Mouse (Mus musculus) heart, embryonic 13.5 days (tissue): ENCODE data around the gene Ube2dnl2. TPM values are rescaled to one million over a fixed set of nuclear protein-coding genes. Genes with fewer than 3 reads are reported as not detected.

Experiments used
- ATAC-seq: fragments of 200-750 bp; cut with Nextera tagmentation; 2 replicates; pipeline ENCODE4 v1.8.0; 2017; ENCODE audit warnings: moderate TSS enrichment; ENCODE audit not compliant: insufficient number of reproducible peaks, low FRiP score, low TSS enrichment; ENCODE audit errors: extremely low read depth
- H3K27ac ChIP-seq: fragments of 300-500 bp; sonication (generic); replicated peaks from 2 replicates; pipeline ENCODE4 v1.5.1; 2015; ENCODE audit warnings: moderate library complexity, mild to moderate bottlenecking, inconsistent platforms
- H3K27me3 ChIP-seq: fragments of 300-500 bp; sonication (generic); replicated peaks from 2 replicates; pipeline ENCODE4 v1.6.1; 2015; ENCODE audit warnings: mild to moderate bottlenecking, inconsistent platforms
- H3K36me3 ChIP-seq: fragments of 300-500 bp; sonication (generic); 2 replicates; pipeline ENCODE4 v1.6.1; 2015; ENCODE audit warnings: mild to moderate bottlenecking, inconsistent platforms
- H3K4me1 ChIP-seq: fragments of 300-500 bp; sonication (generic); 2 replicates; pipeline ENCODE4 v1.6.1; 2015; ENCODE audit warnings: inconsistent platforms
- H3K4me2 ChIP-seq: fragments of 300-500 bp; sonication (generic); 2 replicates; pipeline ENCODE4 v1.6.1; 2015; ENCODE audit warnings: inconsistent platforms, mild to moderate bottlenecking, moderate library complexity
- H3K4me3 ChIP-seq: fragments of 300-500 bp; sonication (generic); 2 replicates; pipeline ENCODE4 v1.5.1; 2015; ENCODE audit warnings: moderate library complexity, mild to moderate bottlenecking, inconsistent platforms
- H3K9ac ChIP-seq: fragments of 300-500 bp; sonication (generic); 2 replicates; pipeline ENCODE4 v1.6.1; 2015; ENCODE audit warnings: inconsistent platforms, mild to moderate bottlenecking, moderate library complexity
- H3K9me3 ChIP-seq: fragments of 300-500 bp; sonication (generic); 2 replicates; pipeline ENCODE4 v1.6.1; 2016; ENCODE audit warnings: inconsistent platforms
- WGBS: fragments of 180-500 bp; shearing (Covaris S2); methylation state at CpG from one replicate; pipeline ENCODE4 v1.1.7; 2015; ENCODE audit warnings: mixed read lengths; 5-methylcytosine and 5-hydroxymethylcytosine counted together
- polyA plus RNA-seq: library from polyadenylated mRNA; unstranded; fragments of >200 nt; fragmentation: Nextera tagmentation; extraction: Ambion mirVana; gene quantifications from 2 replicates; pipeline ENCODE4 v1.2.1, GENCODE M21; 2015

Ube2dnl2 gene
- not detected in 2 replicates for polyA plus RNA-seq

DNA sequence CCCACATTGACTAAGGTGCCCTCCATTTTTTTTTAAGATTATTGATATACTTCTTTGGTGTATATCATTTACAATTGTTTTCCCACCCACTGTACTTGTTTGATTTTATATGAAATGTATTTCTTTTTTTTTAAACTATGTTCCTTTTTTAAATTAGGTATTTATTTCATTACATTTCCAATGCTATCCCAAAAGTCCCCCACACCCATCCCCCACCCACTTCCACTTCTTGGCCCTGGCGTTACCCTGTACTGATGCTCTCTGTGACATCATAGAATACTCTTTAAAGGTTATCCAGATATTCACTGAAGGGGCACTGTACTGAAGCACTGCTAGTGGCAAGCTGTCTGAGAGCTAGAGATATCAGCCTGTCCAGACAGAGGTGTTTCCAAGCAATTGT, at the start of gene Ube2dnl2:
TSS of gene Ube2dnl2 (plus strand) at position 301 of the 400 bp plus-strand sequence.
- Histone ChIP-seq H3K27ac (no peak within 1 kb of the TSS), H3K4me2 (no peak within 1 kb of the TSS), H3K4me1 (no peaks in the 10 kb centered on the region), H3K36me3 (no peaks in the 10 kb centered on the region), H3K9me3 (no peaks in the 10 kb centered on the region), H3K27me3 (no peaks in the 10 kb centered on the region), H3K4me3 (no peak within 1 kb of the TSS), H3K9ac (no peak within 1 kb of the TSS)
- WGBS: 38% methylated on average over 1 of the region's 1 CpGs
- ATAC-seq: no peak

- no peaks in the 10 kb centered on the region for H3K9me3 ChIP-seq
- no peak for ATAC-seq
Observed at GRCm38 (mm10) chrX:114895489-114895888, 11.9 kb upstream of the Ube2dnl2 start.

GRCm38 (mm10) chrX:114897506-114897905, 9.9 kb upstream of the Ube2dnl2 start:
- no peaks in the 10 kb centered on the region for H3K27me3 ChIP-seq
- no peaks in the 10 kb centered on the region for H3K36me3 ChIP-seq
- H3K27ac ChIP-seq: no peak overlapping the region
- H3K4me2 ChIP-seq: no peak overlapping the region
- no peak for ATAC-seq
- H3K9me3 ChIP-seq: no peaks in the 10 kb centered on the region
- 88% methylated on average over 3 of the region's 3 CpGs for WGBS
- H3K9ac ChIP-seq: no peak overlapping the region
- no peak overlapping the region for H3K4me3 ChIP-seq
- H3K4me1 ChIP-seq: no peaks in the 10 kb centered on the region

More at GRCm38 (mm10) chrX:114895489-114895888, 11.9 kb upstream of the Ube2dnl2 start:
- H3K36me3 ChIP-seq: no peaks in the 10 kb centered on the region
- no peak overlapping the region for H3K4me2 ChIP-seq
- no peak overlapping the region for H3K27ac ChIP-seq
- no peaks in the 10 kb centered on the region for H3K27me3 ChIP-seq
- no peak overlapping the region for H3K4me3 ChIP-seq
- no peak overlapping the region for H3K9ac ChIP-seq
- H3K4me1 ChIP-seq: no peaks in the 10 kb centered on the region

DNA sequence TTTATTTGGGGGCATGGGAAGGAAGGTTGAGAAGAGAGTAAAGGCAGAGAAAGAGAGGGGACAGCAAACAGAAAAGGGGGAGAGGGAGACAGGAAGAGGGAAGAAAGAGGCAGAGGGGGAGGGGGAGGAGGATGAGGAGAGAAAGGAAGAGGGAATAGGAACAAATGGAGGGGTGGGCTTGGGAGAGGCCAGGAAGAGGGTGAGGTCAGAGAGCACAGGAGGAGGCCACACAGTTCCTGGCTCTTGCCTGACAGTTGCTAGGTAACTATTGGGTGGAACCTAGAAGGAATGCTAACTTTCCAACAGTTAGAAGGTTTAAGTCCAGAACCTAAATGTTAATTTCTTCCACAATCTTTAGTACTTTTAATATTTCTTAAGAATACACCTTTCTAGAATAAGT, 4.0 kb upstream of the Ube2dnl2 start:
- H3K4me1 ChIP-seq: no peaks in the 10 kb centered on the region
- H3K4me2 ChIP-seq: no peak overlapping the region
- no peaks in the 10 kb centered on the region for H3K27me3 ChIP-seq
- no peak overlapping the region for H3K27ac ChIP-seq
- no peak for ATAC-seq
- H3K4me3 ChIP-seq: no peak overlapping the region
- no peaks in the 10 kb centered on the region for H3K9me3 ChIP-seq
- H3K36me3 ChIP-seq: no peaks in the 10 kb centered on the region
- H3K9ac ChIP-seq: no peak overlapping the region

GRCm38 (mm10) chrX:114904712-114905111, 2.7 kb upstream of the Ube2dnl2 start, which contains the start of gene Ube2dnl1:
TSS of gene Ube2dnl1 (plus strand) at chrX:114905012.
- H3K4me3 ChIP-seq: no peak within 1 kb of the TSS
- H3K27ac ChIP-seq: no peak within 1 kb of the TSS
- no peaks in the 10 kb centered on the region for H3K4me1 ChIP-seq
- no peaks in the 10 kb centered on the region for H3K36me3 ChIP-seq
- H3K4me2 ChIP-seq: no peak within 1 kb of the TSS
- WGBS: 57% methylated on average over 5 of the region's 5 CpGs
- no peak within 1 kb of the TSS for H3K9ac ChIP-seq
- no peaks in the 10 kb centered on the region for H3K9me3 ChIP-seq
- no peak for ATAC-seq
- H3K27me3 ChIP-seq: no peaks in the 10 kb centered on the region

GRCm38 (mm10) chrX:114955066-114955465, 47.7 kb downstream of the Ube2dnl2 start:
- H3K27ac ChIP-seq: peak overlapping the region; percentile 48; the same call in 1 of the 2 replicates
- 10% methylated on average over 1 of the region's 1 CpGs for WGBS

More at GRCm38 (mm10) chrX:114955066-114955465, 47.7 kb downstream of the Ube2dnl2 start:
- Histone ChIP-seq H3K36me3 (no peaks in the 10 kb centered on the region), H3K9ac (no peak overlapping the region), H3K9me3 (no peaks in the 10 kb centered on the region), H3K4me2 (no peak overlapping the region), H3K4me1 (no peaks in the 10 kb centered on the region), H3K27me3 (no peaks in the 10 kb centered on the region), H3K4me3 (no peak overlapping the region)
- no peak for ATAC-seq

Other genes starting within 250 kb of the Ube2dnl2 start
- gene Ube2dnl1, start 2.6 kb upstream of the Ube2dnl2 start, polyA plus RNA-seq: not detected in 2 replicates